Mouse (Mus musculus): ENCODE measurements around the gene Rgs3.

The Rgs3 gene

DNA sequence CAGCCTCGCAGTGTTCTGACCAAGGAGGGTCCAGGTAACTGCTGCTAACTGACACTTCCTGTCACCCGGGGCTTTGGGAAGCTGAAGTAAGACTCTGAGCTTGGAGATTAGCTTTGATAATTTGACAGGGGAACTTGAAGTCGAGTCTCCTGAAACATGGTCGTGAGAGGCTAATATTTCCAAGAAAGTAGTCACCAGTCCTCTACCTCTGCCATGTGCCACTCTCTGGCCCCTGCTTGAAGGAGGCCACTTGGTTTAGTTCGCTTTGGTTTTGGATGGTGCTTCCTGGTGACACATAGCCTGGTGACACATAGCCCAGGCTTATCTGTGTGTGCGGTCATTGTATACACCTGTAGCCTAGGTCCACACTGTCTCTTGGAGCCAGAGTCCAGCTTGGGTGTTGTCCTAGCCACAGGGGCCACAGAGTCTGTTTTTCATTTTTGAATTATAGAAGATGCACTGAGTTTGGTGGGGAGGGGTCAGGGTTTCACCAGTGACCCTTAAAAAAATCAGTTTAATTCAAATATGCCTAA lies at the start of gene Rgs3:
Rgs3 (plus strand) TSS at position 51 of the 533 bp plus-strand sequence.
- no peak for DNase-seq

- DNase-seq = no peak
Observed at GRCm38 (mm10) chr4:62509946-62510345, 49.7 kb upstream of the Rgs3 start.

GRCm38 (mm10) chr4:62513998-62514506 lies 45.6 kb upstream of the Rgs3 start:
- no peak for DNase-seq

DNA sequence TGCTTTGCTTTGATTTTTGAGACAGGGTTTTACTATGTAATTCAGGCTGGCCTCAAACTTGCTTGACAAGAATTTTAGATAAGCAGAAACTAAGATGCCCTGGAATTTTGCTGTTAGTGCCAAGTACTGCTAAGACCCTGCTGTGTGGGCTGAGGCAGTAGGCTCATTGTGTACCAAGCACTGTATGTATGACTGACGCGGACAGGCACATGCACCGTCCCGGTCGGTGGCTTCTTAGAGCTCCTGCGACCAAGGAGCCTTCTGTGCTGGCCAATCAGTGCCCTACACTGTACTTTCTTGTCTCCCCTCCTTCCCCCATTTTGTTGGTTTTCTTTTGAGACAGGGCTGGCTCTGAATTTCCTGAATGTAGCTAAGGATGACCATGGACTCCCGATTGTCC lies 44.7 kb upstream of the Rgs3 start:
- DNase-seq = no peak

- peak; percentile 52 for DNase-seq
Observed at GRCm38 (mm10) chr4:62515490-62515889, 44.2 kb upstream of the Rgs3 start.

DNA sequence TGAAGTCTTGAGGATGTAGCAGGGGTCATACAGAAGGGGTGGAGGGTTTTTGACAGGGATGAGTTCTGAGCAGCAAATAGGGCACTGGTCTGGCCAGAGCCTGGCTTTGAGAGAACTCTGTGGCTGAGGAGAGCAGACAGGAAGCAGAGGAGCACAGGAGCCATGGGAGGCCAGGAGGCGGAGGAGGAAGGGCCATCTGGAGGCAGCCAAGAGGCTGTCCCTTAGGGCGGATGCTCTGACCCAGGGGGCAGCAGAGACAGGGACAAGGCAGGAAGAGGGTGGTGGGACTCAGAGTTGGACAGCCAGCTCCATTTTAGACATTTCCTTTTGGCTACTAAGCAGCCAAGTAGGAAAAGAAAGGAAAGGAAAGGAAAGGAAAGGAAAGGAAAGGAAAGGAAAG lies 43.6 kb upstream of the Rgs3 start:
- peak; percentile 73 for DNase-seq

GRCm38 (mm10) chr4:62516579-62516978 lies 43.1 kb upstream of the Rgs3 start:
- DNase-seq = no peak

DNA sequence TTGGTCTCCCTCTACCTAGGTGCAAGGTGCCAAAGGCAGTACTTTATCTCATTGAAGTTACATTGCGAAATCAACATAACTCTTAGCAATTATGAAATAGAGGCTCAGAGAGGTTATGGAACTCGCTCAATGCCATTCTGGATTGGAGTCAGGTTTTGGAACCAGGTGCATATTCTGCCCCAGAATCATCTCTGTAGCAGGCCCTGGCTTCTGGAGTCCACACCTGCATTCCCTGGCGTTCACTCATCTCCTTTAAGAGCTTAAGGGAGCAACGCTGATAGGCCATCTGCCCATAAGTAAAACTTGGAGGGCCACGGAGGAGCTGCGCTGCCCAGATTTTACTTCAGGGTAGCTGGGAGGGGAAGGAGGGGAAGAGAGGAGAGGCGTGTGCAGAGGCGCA lies 42.6 kb upstream of the Rgs3 start:
- DNase-seq = peak; percentile 61

DNA sequence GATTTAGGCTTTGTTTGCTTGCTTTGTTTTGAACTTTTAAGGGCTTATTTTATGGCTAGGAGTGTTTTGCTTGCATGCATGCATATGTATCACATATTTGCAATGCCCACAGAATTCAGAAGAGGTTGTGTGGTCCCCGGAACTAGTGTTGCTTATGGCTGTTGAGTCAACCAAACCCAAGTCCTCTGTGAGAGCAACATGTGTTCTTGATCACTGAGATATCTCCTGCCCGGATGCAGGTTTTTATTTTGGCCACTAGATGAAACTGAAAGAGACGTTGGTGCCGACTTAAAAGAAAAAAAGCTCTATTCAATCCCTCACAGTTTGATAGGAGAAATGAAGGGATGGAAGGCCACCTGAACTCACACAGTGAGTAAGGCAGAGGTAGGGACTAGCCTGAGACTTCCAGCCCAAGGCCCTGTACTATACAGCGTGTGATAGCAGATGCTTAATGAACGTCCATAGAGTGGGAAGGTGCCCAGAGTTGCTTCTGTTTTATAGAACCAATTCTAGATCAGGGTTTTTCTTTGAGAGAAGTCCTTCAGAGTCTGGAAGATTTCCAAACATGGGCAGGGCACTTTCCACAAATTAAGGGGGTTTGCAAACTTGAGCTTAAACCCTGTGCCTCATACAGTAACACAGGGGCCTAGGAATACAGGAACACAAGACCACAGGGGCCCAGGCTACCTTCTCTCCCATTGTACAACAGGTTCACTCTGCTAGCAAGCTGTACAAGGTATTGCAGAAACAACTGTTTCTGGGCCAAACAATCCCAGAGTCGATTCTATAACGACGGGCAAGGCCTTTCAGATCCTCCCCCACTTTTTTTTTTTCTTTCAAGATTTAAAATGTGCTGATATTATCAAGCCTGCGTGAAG lies 41.9 kb upstream of the Rgs3 start:
- no peak for DNase-seq

GRCm38 (mm10) chr4:62518416-62519121 lies 41.1 kb upstream of the Rgs3 start:
- DNase-seq = peak; percentile 60

DNA sequence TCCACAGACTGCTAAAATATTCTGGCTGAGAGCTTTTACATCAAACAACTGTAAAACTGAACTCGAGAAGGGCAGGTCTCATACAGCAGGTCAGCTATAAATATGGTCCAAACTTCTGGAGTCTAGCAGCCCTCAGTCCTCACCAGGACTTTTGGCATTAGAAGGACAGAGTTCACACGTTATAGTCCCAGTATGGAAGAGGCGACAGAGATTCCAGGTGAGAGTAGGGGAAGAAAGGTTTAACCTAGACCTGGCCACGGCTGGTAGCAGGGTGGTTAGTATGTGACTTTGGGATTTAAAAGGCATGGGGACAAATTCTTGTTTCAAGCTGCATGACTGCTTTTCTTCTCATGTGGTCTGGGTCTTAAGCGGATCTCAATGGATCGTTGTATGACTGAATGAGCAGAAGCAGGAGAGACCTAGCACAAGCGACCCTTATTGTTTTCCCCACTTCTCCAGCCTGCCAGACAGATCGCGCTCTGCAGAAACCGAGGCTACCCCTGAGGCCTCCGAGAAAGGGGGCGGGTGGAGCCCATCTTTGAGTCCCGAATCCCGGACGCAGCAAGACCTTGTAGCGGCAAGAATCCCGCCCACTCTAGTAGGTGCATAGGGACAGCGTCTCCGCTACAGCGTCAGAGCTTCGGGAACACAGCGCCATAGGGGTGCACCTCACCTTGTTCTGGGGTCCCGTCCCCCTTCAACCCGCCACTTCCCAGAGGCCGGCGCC lies 40.4 kb upstream of the Rgs3 start:
- no peak for DNase-seq

DNA sequence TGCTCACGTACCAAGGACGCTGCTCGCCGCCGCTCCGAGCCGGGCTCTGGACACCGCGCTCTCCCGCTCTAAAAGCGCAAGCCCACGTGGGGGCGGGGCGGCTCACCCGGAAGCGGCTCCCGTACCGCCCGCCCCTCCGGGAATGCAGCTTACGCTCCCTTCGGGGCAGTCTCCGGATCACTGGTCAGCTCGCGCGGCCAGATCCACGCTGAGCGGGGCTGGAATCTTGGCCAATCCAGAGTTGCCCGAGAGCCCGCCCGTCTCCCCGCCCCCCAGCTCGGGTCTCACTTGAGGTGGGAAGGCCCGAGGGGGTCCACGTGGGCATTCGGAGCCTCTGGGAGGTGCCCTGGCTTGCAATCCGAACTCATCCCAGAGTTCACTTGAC lies 39.8 kb upstream of the Rgs3 start, which contains the start of gene Alad:
Alad (minus strand) TSS at position 70 of the 385 bp plus-strand sequence.
- peak; percentile 91 for DNase-seq

- DNase-seq = no peak
Observed at GRCm38 (mm10) chr4:62520892-62521400, 38.7 kb upstream of the Rgs3 start.

GRCm38 (mm10) chr4:62524651-62525488 lies 34.8 kb upstream of the Rgs3 start, which contains the start of the genes Pole3 and 4933430I17Rik:
Pole3 (minus strand) TSS chr4:62525068.
4933430I17Rik (plus strand) TSS chr4:62525369.
- DNase-seq = peak; percentile 98

DNA sequence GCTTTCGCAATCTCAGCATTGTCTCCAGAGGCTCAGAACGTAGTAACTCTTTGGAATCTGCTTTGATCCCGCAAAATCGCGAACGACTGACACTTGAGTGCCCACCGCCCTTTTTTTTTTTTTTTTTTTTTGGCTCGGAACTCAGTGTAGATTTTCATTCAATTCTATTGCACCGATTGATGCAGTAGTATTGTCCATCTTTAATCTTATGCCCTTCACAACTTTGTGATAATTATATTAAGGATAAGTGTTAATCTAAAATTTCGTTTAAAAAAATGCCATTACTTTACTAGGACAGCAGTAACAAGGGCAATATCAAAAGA lies 34.2 kb upstream of the Rgs3 start:
- no peak for DNase-seq

GRCm38 (mm10) chr4:62526256-62526655 lies 33.4 kb upstream of the Rgs3 start:
- no peak for DNase-seq

DNA sequence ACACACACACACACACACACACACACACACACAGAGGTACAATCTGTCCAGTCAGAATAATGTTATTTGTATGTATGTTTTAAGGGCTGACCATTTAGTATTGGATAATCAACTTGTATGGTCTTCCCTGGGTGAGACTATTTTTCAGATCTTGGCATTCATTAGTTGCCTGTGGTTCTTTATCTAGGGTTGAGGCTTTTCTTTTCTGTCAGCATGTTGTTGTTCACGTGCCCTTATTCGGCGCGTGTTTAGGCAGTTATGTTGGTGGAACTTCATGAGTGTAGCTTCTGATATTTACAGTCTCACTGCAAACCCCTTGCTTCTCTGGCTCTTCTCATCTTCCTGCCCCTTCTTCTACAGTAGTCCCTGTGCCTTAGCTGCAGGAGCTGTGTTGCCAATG lies 32.0 kb upstream of the Rgs3 start:
- no peak for DNase-seq

GRCm38 (mm10) chr4:62533729-62534128 lies 25.9 kb upstream of the Rgs3 start:
- DNase-seq = no peak

- no peak for DNase-seq
Observed at GRCm38 (mm10) chr4:62541802-62542201, 17.8 kb upstream of the Rgs3 start.

DNA sequence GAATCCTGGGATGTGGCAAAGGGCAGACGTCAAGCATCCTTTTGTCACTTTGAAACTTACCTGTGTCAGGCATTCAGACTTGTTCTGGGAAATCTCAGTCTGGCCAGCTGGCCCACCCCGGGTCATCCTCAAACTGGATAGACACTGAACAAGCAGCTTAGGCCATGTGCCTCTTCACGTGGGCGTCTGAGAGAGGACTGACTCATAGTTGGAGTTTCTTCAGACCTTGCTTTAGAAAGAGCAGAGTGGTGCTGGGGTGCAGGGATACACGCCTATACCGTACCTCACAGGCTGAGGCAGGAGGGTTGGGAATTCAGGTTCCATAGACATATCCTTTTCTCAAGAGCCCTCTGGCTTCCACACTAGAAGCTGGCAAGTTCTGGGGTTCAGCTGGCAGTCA lies 15.9 kb upstream of the Rgs3 start:
- no peak for DNase-seq

- no peak for DNase-seq
Observed at GRCm38 (mm10) chr4:62544801-62545200, 14.8 kb upstream of the Rgs3 start.

DNA sequence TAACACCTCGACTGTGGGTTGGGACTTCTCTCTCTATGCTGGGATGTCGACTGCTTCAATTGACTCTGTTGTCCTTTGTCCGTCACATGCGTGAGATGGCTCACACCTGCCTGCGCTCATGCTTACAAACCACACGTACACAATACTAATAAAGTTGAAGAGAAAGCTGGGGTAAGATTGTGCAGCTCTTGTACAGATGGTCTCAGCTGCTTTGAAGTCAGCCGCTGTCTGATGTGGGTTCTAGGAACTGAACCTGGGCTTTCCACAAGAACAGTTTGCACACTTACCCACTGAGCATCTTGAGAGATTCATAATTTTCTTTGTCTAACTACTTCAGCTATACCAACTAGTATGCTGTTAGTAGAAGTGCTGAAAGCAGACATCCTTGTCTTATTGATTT lies 7.7 kb upstream of the Rgs3 start:
- no peak for DNase-seq

Measured in lung, postnatal 36 days (tissue).